Mouse (Mus musculus): ENCODE measurements around the gene Gm1043.

DNA sequence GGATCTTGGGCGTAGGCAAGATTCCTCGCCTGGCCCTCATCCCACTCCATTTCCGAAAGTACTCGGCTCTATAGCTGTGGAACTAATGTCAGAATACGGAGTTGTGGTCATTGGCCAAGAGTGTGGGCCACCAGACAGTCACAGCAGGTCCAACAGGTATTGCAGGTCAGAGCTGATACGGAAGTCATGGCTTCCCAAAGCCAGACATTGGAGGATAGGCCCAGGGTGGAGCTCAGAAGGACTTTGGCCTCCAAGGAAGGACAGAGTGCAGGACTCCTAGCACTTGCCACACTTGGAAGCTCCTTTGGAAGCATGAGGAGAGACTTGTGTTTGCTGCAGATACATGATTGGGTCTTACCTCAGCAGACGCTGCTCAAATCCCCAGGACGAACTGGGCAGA is 23.6 kb upstream of the Gm1043 start:
- TF ChIP-seq CTCF (IDR thresholded peaks at IDR 0.05; ENCODE audit: borderline replicate concordance, control insufficient read depth, extremely low read depth, insufficient read depth, low read length, poor library complexity) = no peak
- TF ChIP-seq POLR2A (IDR thresholded peaks at IDR 0.05; ENCODE audit: control insufficient read depth, extremely low read depth, insufficient read depth, low read length, poor library complexity) = no peak

Data from thymus, adult 2 months (tissue).